9 mouse cellular contexts compared by ENCODE assay signal in genomic region chr4:111664146-111664545, GRCm38 (mm10). TPM values are rescaled to one million over a fixed set of nuclear protein-coding genes. Genes with fewer than 3 reads are reported as not detected.
A peak's percentile ranks its signal among the peaks of the same experiment; 100 is the strongest.
DNase-seq lines count a peak whose midpoint lies in the region; ATAC-seq and TF ChIP-seq lines count a peak whose summit lies in the region.
"Had no signal": no experiment of that assay in that cellular context is flagged by ENCODE, and none has a peak within 500 bp of the region (broad histone marks: within the 10 kb centered on the region; RNA-seq: fewer than 3 reads in every experiment).

No protein-coding gene starts in this region.

- H3K4me3 ChIP-seq in forebrain, embryonic 16.5 days (replicated peaks; ENCODE audit: low read length): no peak overlapping the region
- H3K4me3 ChIP-seq in hindbrain, embryonic 15.5 days: no peak overlapping the region
- H3K4me3 ChIP-seq in lung, embryonic 14.5 days (ENCODE audit: low read depth, low read length): no peak overlapping the region

- TF ChIP-seq CTCF in lung, embryonic 14.5 days (IDR thresholded peaks at IDR 0.05; ENCODE audit: low read depth): no peak

- H3K4me1 ChIP-seq in forebrain, embryonic 16.5 days (replicated peaks; ENCODE audit: control insufficient read depth, insufficient read depth, low read length): peaks cover 12% of the 10 kb centered on the region
- H3K4me1 ChIP-seq in hindbrain, embryonic 15.5 days (replicated peaks): peaks cover 19% of the 10 kb centered on the region
- H3K4me1 ChIP-seq in lung, embryonic 14.5 days (ENCODE audit: insufficient read depth): peaks cover 15% of the 10 kb centered on the region

- DNase-seq in left cerebral cortex, adult 18-20 months (ENCODE audit: low spot score in 2 of 2): peak; percentile 13 to 21
- DNase-seq in left cerebral cortex, adult 11 months (ENCODE audit: low spot score): no peak
- peak; percentile 81 for DNase-seq in lung, embryonic 14.5 days
- DNase-seq in right cerebral cortex, postnatal 25 days: no peak
- no peak for DNase-seq in thymus, adult 18-20 months
- no peak for DNase-seq in cerebellum, adult 18-20 months

- peak; percentile 81 for ATAC-seq in forebrain, embryonic 16.5 days
- peak; percentile 35; the same call in 1 of the 2 replicates for ATAC-seq in hindbrain, embryonic 15.5 days (ENCODE audit: low FRiP score, low read depth)
- peak; percentile 80 for ATAC-seq in lung, embryonic 14.5 days (ENCODE audit: insufficient read depth)

- 17% methylated on average over 3 of the region's 3 CpGs for WGBS in forebrain, embryonic 16.5 days
- WGBS in hindbrain, embryonic 15.5 days: 44% methylated on average over 3 of the region's 3 CpGs
- WGBS in lung, embryonic 14.5 days: 10% methylated on average over 3 of the region's 3 CpGs

- peaks cover 6% of the 10 kb centered on the region; the same call in 1 of the 2 replicates for H3K27me3 ChIP-seq in forebrain, embryonic 16.5 days (replicated peaks; ENCODE audit: control insufficient read depth, insufficient read depth, low read length)
- no peaks in the 10 kb centered on the region for H3K27me3 ChIP-seq in hindbrain, embryonic 15.5 days
- no peaks in the 10 kb centered on the region for H3K27me3 ChIP-seq in lung, embryonic 14.5 days (ENCODE audit: insufficient read depth, low read length)
- H3K27me3 ChIP-seq: megakaryocyte, embryonic 14.5 days had no signal

- H3K27ac ChIP-seq in forebrain, embryonic 16.5 days (ENCODE audit: low read length): no peak overlapping the region
- H3K27ac ChIP-seq in hindbrain, embryonic 15.5 days (replicated peaks): peak overlapping the region; percentile 36
- H3K27ac ChIP-seq in lung, embryonic 14.5 days (ENCODE audit: low read depth): peak overlapping the region; percentile 73

- H3K9me3 ChIP-seq in forebrain, embryonic 16.5 days (ENCODE audit: control insufficient read depth, low read length): no peaks in the 10 kb centered on the region
- H3K9me3 ChIP-seq in hindbrain, embryonic 15.5 days: no peaks in the 10 kb centered on the region
- H3K9me3 ChIP-seq in lung, embryonic 14.5 days (ENCODE audit: low read depth, low read length): no peaks in the 10 kb centered on the region
- H3K9me3 ChIP-seq: megakaryocyte, embryonic 14.5 days had no signal

- no peaks in the 10 kb centered on the region for H3K36me3 ChIP-seq in forebrain, embryonic 16.5 days (ENCODE audit: control insufficient read depth, insufficient read depth)
- no peaks in the 10 kb centered on the region for H3K36me3 ChIP-seq in hindbrain, embryonic 15.5 days
- H3K36me3 ChIP-seq in lung, embryonic 14.5 days (ENCODE audit: insufficient read depth): no peaks in the 10 kb centered on the region

- H3K4me2 ChIP-seq in forebrain, embryonic 16.5 days (ENCODE audit: low read length): no peak overlapping the region
- no peak overlapping the region for H3K4me2 ChIP-seq in hindbrain, embryonic 15.5 days
- H3K4me2 ChIP-seq in lung, embryonic 14.5 days: peak overlapping the region; percentile 7; the same call in 1 of the 2 replicates

- H3K9ac ChIP-seq in forebrain, embryonic 16.5 days (replicated peaks; ENCODE audit: low read depth, low read length): no peak overlapping the region
- H3K9ac ChIP-seq in hindbrain, embryonic 15.5 days: no peak overlapping the region
- no peak overlapping the region for H3K9ac ChIP-seq in lung, embryonic 14.5 days

RNA-seq across cellular contexts. Expression of gene Spata6, which starts 55.6 kb away (rescaled TPM):
- total RNA-seq in left cerebral cortex, adult 18-20 months (2021): 1 to 10 TPM; 4.3 to 4.9 TPM
- polyA plus RNA-seq in forebrain, embryonic 16.5 days (2015; fragmentation: Nextera tagmentation; extraction: Ambion mirVana): 7.5 and 10.8 TPM in 2 replicates
- polyA plus RNA-seq in hindbrain, embryonic 15.5 days (2015; fragmentation: Nextera tagmentation; extraction: Ambion mirVana): 17.1 and 17.9 TPM in 2 replicates
- 29.6 and 30.4 TPM in 2 replicates for polyA plus RNA-seq in lung, embryonic 14.5 days (2014; fragmentation: Nextera tagmentation; extraction: Ambion mirVana)

Comparison
In these comparisons a context has a peak if more than half of its experiments do, and no peak if none do; other contexts are left out.
1. DNase-seq: peak in left cerebral cortex, adult 18-20 months (2 of 2) and lung, embryonic 14.5 days (single experiment); none in left cerebral cortex, adult 11 months (single experiment), right cerebral cortex, postnatal 25 days (single experiment), thymus, adult 18-20 months (0 of 2) and cerebellum, adult 18-20 months (0 of 2).
2. Peak in every context shown above with its lines, with median percentiles within 50 percentile points of each other: ATAC-seq.